Mouse (Mus musculus) G1E (cell line): Measurements from ENCODE around the gene S1pr2.

Experiments
- CTCF ChIP-seq: IDR thresholded peaks from 2 replicates; pipeline ENCODE4 v1.5.1; 2012; ENCODE audit warnings: low read depth, low read length, inconsistent platforms, mixed read lengths
- GATA1 ChIP-seq: IDR thresholded peaks from 2 replicates; pipeline ENCODE4 v1.6.1; 2012; ENCODE audit warnings: borderline replicate concordance, low read length, inconsistent platforms, mixed read lengths
- POLR2AphosphoS5 ChIP-seq: IDR thresholded peaks from 2 replicates; pipeline ENCODE4 v1.6.1; 2012; ENCODE audit warnings: low read depth, low read length, inconsistent platforms; ENCODE audit not compliant: insufficient replicate concordance
- TAL1 ChIP-seq: conservative IDR thresholded peaks from 2 replicates; pipeline ENCODE4 v1.6.1; 2012; ENCODE audit warnings: low read depth, low read length, inconsistent platforms, mixed read lengths

GRCm38 (mm10) chr9:20997065-20997464 is 20.5 kb upstream of the S1pr2 start:
- TF ChIP-seq POLR2AphosphoS5 (no peak), CTCF (no peak), GATA1 (no peak), TAL1 (no peak)
